Mouse (Mus musculus) small intestine, adult 2 months (tissue): Measurements from ENCODE around the gene Lrrc52.

Source experiments
- CTCF ChIP-seq: fragments of 200-500 bp; IDR thresholded peaks from 2 replicates; pipeline ENCODE4 v1.5.1; 2012; ENCODE audit warnings: low read depth, mild to moderate bottlenecking, control low read depth, inconsistent platforms, low read length, moderate library complexity, mixed read lengths; ENCODE audit not compliant: insufficient replicate concordance, insufficient read length; ENCODE audit errors: extremely low read depth
- POLR2A ChIP-seq: fragments of 200-500 bp; IDR thresholded peaks from 2 replicates; pipeline ENCODE4 v1.6.1; 2012; ENCODE audit warnings: low read depth, mild to moderate bottlenecking, control low read depth, inconsistent platforms, low read length, moderate library complexity

DNA sequence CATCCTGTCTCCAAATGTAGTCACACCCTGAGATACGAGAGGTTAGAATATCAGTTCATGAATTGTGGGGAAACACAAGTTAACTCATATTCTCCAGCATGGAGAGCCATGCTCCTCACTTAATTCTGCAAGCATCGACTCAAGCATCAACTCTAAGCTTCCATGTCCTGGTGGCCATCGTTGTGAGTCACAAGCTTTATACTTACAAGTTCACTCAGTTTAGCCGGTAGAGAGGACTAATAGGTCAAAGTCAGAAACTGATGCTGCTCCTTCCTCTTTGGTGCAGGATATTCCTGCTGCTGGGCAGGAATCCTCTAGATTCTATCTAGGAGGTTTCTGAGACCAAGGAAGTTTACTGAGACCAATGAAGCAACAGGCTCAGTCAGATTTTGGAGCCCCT, 61.3 kb downstream of the Lrrc52 start:
- TF ChIP-seq CTCF: no peak
- TF ChIP-seq POLR2A: no peak
